Mouse (Mus musculus): Measurements from ENCODE around the gene Evc2. TPM values are rescaled to one million over a fixed set of nuclear protein-coding genes. Genes with fewer than 3 reads are reported as not detected.
A peak's percentile ranks its signal among the peaks of the same experiment; 100 is the strongest.

The Evc2 gene
- polyA plus RNA-seq, 1 experiment from 2014 or later, result 4.9 TPM

GRCm38 (mm10) chr5:37331133-37331505 lies 7.2 kb upstream of the Evc2 start:
- H3K9ac ChIP-seq, result no peak overlapping the region
- H3K27me3 ChIP-seq, result no peaks in the 10 kb centered on the region
- WGBS, result 93% methylated on average over 2 of the region's 2 CpGs
- peaks cover 4% of the 10 kb centered on the region; the same call in 1 of the 2 replicates for H3K36me3 ChIP-seq
- H3K27ac ChIP-seq (replicated peaks), result no peak overlapping the region
- no peak overlapping the region for H3K4me2 ChIP-seq
- peaks cover 6% of the 10 kb centered on the region for H3K4me1 ChIP-seq (replicated peaks)
- no peak overlapping the region for H3K4me3 ChIP-seq
- ATAC-seq (ENCODE audit: low read depth), result no peak
- H3K9me3 ChIP-seq, result no peaks in the 10 kb centered on the region

GRCm38 (mm10) chr5:37332066-37332465 lies 6.2 kb upstream of the Evc2 start:
- Histone ChIP-seq H3K4me1 (replicated peaks) (peaks cover 15% of the 10 kb centered on the region), H3K4me3 (no peak overlapping the region), H3K9ac (no peak overlapping the region), H3K9me3 (no peaks in the 10 kb centered on the region), H3K27me3 (no peaks in the 10 kb centered on the region; the same call in 1 of the 2 replicates), H3K27ac (replicated peaks) (no peak overlapping the region), H3K4me2 (no peak overlapping the region), H3K36me3 (no peaks in the 10 kb centered on the region)
- WGBS, result 86% methylated on average over 4 of the region's 4 CpGs
- ATAC-seq (ENCODE audit: low read depth), result no peak

- ATAC-seq (ENCODE audit: low read depth), result no peak
- H3K4me2 ChIP-seq, result no peak overlapping the region
- no peak overlapping the region for H3K9ac ChIP-seq
- no peak overlapping the region for H3K27ac ChIP-seq (replicated peaks)
- H3K4me3 ChIP-seq, result no peak overlapping the region
- H3K4me1 ChIP-seq (replicated peaks), result peaks cover 39% of the 10 kb centered on the region
- peaks cover 8% of the 10 kb centered on the region for H3K27me3 ChIP-seq
- no peaks in the 10 kb centered on the region for H3K9me3 ChIP-seq
- no peaks in the 10 kb centered on the region for H3K36me3 ChIP-seq
- 58% methylated on average over 3 of the region's 3 CpGs for WGBS
Measured at GRCm38 (mm10) chr5:37335061-37335460, 3.2 kb upstream of the Evc2 start.

- H3K27ac ChIP-seq (replicated peaks), result no peak within 1 kb of the TSS
- peak within 1 kb of the TSS; percentile 68 for H3K4me3 ChIP-seq
- WGBS, result under 1% methylated on average over 44 of the region's 48 CpGs
- peaks cover 39% of the 10 kb centered on the region for H3K4me1 ChIP-seq (replicated peaks)
- peak; percentile 59 for ATAC-seq (ENCODE audit: low read depth)
- H3K27me3 ChIP-seq, result peaks cover 8% of the 10 kb centered on the region
- no peaks in the 10 kb centered on the region for H3K36me3 ChIP-seq
- H3K9me3 ChIP-seq, result no peaks in the 10 kb centered on the region
- peak within 1 kb of the TSS; percentile 99 for H3K4me2 ChIP-seq
- H3K9ac ChIP-seq, result peak within 1 kb of the TSS; percentile 74
Measured at GRCm38 (mm10) chr5:37336485-37337105, 1.7 kb upstream of the Evc2 start, which contains the start of gene Evc. Evc (minus strand) TSS chr5:37336894.

- peaks cover 8% of the 10 kb centered on the region for H3K27me3 ChIP-seq
- WGBS, result 81% methylated on average over 3 of the region's 3 CpGs
- H3K27ac ChIP-seq (replicated peaks), result no peak overlapping the region
- no peak overlapping the region for H3K9ac ChIP-seq
- H3K36me3 ChIP-seq, result no peaks in the 10 kb centered on the region
- ATAC-seq (ENCODE audit: low read depth), result no peak
- H3K4me2 ChIP-seq, result peak overlapping the region; percentile 99
- no peaks in the 10 kb centered on the region for H3K9me3 ChIP-seq
- peaks cover 39% of the 10 kb centered on the region for H3K4me1 ChIP-seq (replicated peaks)
- H3K4me3 ChIP-seq, result no peak overlapping the region
Measured at GRCm38 (mm10) chr5:37337696-37338095, 603 bp upstream of the Evc2 start.

GRCm38 (mm10) chr5:37343962-37344361 lies 5.7 kb downstream of the Evc2 start:
- no peaks in the 10 kb centered on the region for H3K27me3 ChIP-seq
- no peak overlapping the region for H3K4me2 ChIP-seq
- ATAC-seq (ENCODE audit: low read depth), result no peak
- 91% methylated on average over 2 of the region's 2 CpGs for WGBS
- H3K27ac ChIP-seq (replicated peaks), result no peak overlapping the region
- H3K4me1 ChIP-seq (replicated peaks), result peaks cover 5% of the 10 kb centered on the region
- no peaks in the 10 kb centered on the region for H3K9me3 ChIP-seq
- H3K36me3 ChIP-seq, result no peaks in the 10 kb centered on the region
- no peak overlapping the region for H3K4me3 ChIP-seq
- no peak overlapping the region for H3K9ac ChIP-seq

GRCm38 (mm10) chr5:37351791-37352190 lies 13.5 kb downstream of the Evc2 start:
- H3K27ac ChIP-seq (replicated peaks), result no peak overlapping the region
- no peak overlapping the region for H3K9ac ChIP-seq
- no peak overlapping the region for H3K4me2 ChIP-seq
- peaks cover 10% of the 10 kb centered on the region for H3K36me3 ChIP-seq
- ATAC-seq (ENCODE audit: low read depth), result no peak
- 93% methylated on average over 2 of the region's 2 CpGs for WGBS
- no peaks in the 10 kb centered on the region for H3K9me3 ChIP-seq
- H3K4me1 ChIP-seq (replicated peaks), result no peaks in the 10 kb centered on the region
- no peaks in the 10 kb centered on the region for H3K27me3 ChIP-seq
- no peak overlapping the region for H3K4me3 ChIP-seq

- Histone ChIP-seq H3K4me1 (replicated peaks) (no peaks in the 10 kb centered on the region), H3K9me3 (no peaks in the 10 kb centered on the region), H3K9ac (no peak overlapping the region), H3K27ac (replicated peaks) (no peak overlapping the region), H3K36me3 (peaks cover 10% of the 10 kb centered on the region), H3K4me2 (no peak overlapping the region), H3K4me3 (no peak overlapping the region), H3K27me3 (no peaks in the 10 kb centered on the region)
- no peak for ATAC-seq (ENCODE audit: low read depth)
- WGBS, result 83% methylated on average over 4 of the region's 4 CpGs
Measured at GRCm38 (mm10) chr5:37354385-37354784, 16.1 kb downstream of the Evc2 start.

GRCm38 (mm10) chr5:37356027-37356426 lies 17.7 kb downstream of the Evc2 start:
- Histone ChIP-seq H3K4me1 (replicated peaks) (no peaks in the 10 kb centered on the region), H3K27ac (replicated peaks) (no peak overlapping the region), H3K4me2 (no peak overlapping the region), H3K9ac (no peak overlapping the region), H3K27me3 (no peaks in the 10 kb centered on the region), H3K36me3 (peaks cover 8% of the 10 kb centered on the region), H3K9me3 (no peaks in the 10 kb centered on the region), H3K4me3 (no peak overlapping the region)
- no peak for ATAC-seq (ENCODE audit: low read depth)
- 56% methylated on average over 8 of the region's 8 CpGs for WGBS

- Histone ChIP-seq H3K36me3 (no peaks in the 10 kb centered on the region), H3K4me3 (no peak overlapping the region), H3K27ac (replicated peaks) (no peak overlapping the region), H3K9ac (no peak overlapping the region), H3K4me1 (replicated peaks) (peaks cover 22% of the 10 kb centered on the region), H3K4me2 (no peak overlapping the region), H3K27me3 (no peaks in the 10 kb centered on the region), H3K9me3 (no peaks in the 10 kb centered on the region)
- no peak for ATAC-seq (ENCODE audit: low read depth)
- WGBS, result 75% methylated on average over 5 of the region's 5 CpGs
Measured at GRCm38 (mm10) chr5:37362618-37363017, 24.3 kb downstream of the Evc2 start.

- 96% methylated on average over 5 of the region's 5 CpGs for WGBS
- Histone ChIP-seq H3K9me3 (no peaks in the 10 kb centered on the region), H3K27me3 (no peaks in the 10 kb centered on the region), H3K4me3 (no peak overlapping the region), H3K36me3 (no peaks in the 10 kb centered on the region), H3K4me1 (replicated peaks) (peaks cover 24% of the 10 kb centered on the region), H3K9ac (no peak overlapping the region), H3K4me2 (no peak overlapping the region), H3K27ac (replicated peaks) (no peak overlapping the region)
- ATAC-seq (ENCODE audit: low read depth), result no peak
Measured at GRCm38 (mm10) chr5:37363284-37363683, 25.0 kb downstream of the Evc2 start.

GRCm38 (mm10) chr5:37365751-37366150 lies 27.5 kb downstream of the Evc2 start:
- no peak overlapping the region for H3K9ac ChIP-seq
- H3K4me1 ChIP-seq (replicated peaks), result peaks cover 24% of the 10 kb centered on the region
- peak overlapping the region; percentile 38; the same call in 1 of the 2 replicates for H3K27ac ChIP-seq (replicated peaks)
- H3K27me3 ChIP-seq, result no peaks in the 10 kb centered on the region
- H3K4me2 ChIP-seq, result no peak overlapping the region
- peak; percentile 61; the same call in 1 of the 2 replicates for ATAC-seq (ENCODE audit: low read depth)
- no peaks in the 10 kb centered on the region for H3K36me3 ChIP-seq
- no peaks in the 10 kb centered on the region for H3K9me3 ChIP-seq
- H3K4me3 ChIP-seq, result no peak overlapping the region

GRCm38 (mm10) chr5:37368796-37369195 lies 30.5 kb downstream of the Evc2 start:
- no peaks in the 10 kb centered on the region for H3K27me3 ChIP-seq
- WGBS, result 92% methylated on average over 8 of the region's 8 CpGs
- H3K9me3 ChIP-seq, result no peaks in the 10 kb centered on the region
- no peak overlapping the region for H3K4me2 ChIP-seq
- no peak for ATAC-seq (ENCODE audit: low read depth)
- H3K4me1 ChIP-seq (replicated peaks), result peaks cover 24% of the 10 kb centered on the region
- H3K9ac ChIP-seq, result no peak overlapping the region
- no peak overlapping the region for H3K27ac ChIP-seq (replicated peaks)
- H3K4me3 ChIP-seq, result no peak overlapping the region
- peaks cover 10% of the 10 kb centered on the region; the same call in 1 of the 2 replicates for H3K36me3 ChIP-seq
